Mouse (Mus musculus) left cerebral cortex, postnatal 14 days (tissue): ENCODE measurements around the gene Tcf7l1. TPM values are rescaled to one million over a fixed set of nuclear protein-coding genes. Genes with fewer than 3 reads are reported as not detected.

Experiments
- DNase-seq, 2 experiments: peaks; one replicate each; pipeline ENCODE4 v3.0.0; 2021 to 2022; ENCODE audit warnings: low spot score in 2 of 2, mixed read lengths in 1 of 2
- intact Hi-C: fragments of 180-260 bp; cut with DNase I; formaldehyde crosslinking; loops from one replicate; pipeline ENCODE4 v1.15.1; 2025
- total RNA-seq, 2 experiments: library from RNA; stranded (reverse); gene quantifications; 2 replicates each; pipeline ENCODE4 v1.2.3; 2021

Gene Tcf7l1
- total RNA-seq, 2 experiments from 2014 or later = 4.8 to 5.0 TPM

DNA sequence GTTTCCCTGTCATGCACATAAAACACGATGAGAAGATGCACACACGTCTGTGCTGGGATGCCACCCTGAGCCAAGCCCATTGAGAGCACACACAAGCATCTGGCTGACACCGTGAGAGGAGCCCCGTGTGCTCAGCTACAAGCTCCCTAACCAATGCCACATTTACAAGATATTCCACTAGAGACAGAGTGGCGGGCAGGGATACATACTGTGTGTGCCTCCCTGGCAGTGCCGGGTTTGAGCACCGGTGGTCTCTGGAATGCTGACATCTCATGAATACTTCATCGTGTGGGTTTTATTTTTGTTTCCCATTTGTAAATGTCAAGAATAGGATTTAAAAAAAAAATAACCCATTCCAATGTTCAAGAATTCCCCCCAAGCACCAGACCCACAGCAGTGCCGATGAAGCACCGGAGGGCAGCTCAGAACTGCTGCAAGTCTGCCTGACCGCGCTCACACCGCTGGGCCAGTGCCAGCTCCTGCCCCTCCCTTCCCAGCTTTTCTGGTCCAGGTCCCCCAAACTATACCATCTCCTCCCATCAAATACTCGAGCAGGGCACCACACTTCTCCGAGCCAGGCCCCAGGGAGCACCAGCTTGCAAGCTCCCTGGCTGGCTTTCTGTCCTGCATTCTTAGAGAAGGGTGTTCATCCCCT lies 65.2 kb downstream of the Tcf7l1 start:
- intact Hi-C loops = no loop called here
- DNase-seq = no peak

DNA sequence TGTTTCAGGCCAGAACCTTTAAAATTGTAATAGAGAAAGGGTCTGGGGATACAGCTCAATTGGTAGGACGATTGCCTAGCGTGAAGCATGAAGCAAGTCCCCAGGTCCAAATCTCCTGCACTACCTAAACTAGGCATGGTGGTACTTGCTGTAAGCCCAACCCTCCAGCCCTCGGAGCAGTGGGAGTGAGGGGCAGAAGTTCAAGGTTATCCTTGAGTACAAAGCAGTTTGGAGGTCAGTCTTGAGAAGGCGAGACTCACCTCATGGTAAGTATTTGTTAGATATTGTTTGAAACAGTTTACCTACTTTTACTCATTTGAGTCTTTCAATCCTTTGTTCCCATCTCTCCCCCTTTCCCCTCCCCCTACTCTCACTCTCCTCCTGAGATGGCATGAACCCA lies 65.9 kb downstream of the Tcf7l1 start:
- no peak for DNase-seq
- intact Hi-C loops = no loop called here

DNA sequence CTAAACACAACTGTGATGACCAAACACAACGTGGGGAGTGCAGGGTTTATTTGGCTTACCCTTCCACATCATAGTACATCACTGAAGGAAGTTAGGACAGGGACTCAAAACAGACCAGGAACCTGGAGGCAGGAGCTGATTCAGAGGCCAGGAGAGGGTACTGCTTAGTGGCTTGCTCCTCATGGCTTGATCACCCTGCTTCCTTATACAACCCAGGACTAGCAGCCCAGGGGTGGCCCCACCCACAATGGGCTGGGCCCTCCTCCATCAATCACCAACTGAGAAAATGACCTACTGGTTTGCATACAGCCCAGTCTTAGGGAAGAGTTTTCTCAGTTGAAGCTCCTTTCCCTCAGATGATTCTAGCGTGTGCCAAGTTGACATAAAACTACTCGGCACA lies 68.2 kb downstream of the Tcf7l1 start:
- DNase-seq = no peak
- intact Hi-C loops = no loop called here

DNA sequence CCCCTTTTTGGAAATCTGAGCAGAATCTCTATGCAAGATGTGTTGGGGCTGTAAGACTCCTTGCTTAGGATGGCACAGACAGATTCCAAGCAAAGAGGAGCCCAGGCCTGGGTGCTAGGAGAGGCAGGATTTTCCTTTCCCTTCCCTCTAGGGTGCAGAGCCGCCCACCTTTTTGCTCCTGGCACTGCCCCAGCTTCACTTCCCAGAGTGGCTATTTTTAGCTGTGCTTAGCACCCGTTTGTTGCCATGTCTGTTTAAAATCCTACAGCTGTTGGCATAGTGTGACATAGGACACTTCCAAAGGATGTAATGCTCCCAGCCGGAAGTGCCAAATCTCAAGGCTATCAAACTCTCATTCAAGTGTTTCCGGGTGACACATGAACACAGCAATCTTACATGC lies 74.3 kb downstream of the Tcf7l1 start:
- DNase-seq = peak; percentile 53 to 61
- intact Hi-C loops = no loop called here

DNA sequence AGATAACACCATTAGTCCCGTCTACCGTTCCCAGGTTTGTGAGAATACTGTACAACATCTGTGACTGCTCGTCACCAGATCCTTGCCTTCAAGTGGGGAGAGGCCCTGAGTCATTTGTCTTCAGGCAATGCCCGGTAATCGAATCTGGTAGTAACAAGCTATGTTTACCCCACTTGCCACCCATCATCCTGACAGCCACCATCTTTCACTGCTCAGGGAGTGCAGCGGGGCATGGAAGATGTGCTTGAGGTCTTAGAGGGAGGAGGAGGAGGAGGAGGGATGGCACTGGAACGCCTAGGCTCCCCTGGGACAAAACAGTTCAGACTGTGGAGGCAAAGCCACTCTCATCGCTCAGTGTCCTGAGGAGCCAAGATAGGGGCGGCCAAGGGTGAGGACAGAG lies 74.8 kb downstream of the Tcf7l1 start:
- intact Hi-C loops = no loop called here
- DNase-seq = no peak

DNA sequence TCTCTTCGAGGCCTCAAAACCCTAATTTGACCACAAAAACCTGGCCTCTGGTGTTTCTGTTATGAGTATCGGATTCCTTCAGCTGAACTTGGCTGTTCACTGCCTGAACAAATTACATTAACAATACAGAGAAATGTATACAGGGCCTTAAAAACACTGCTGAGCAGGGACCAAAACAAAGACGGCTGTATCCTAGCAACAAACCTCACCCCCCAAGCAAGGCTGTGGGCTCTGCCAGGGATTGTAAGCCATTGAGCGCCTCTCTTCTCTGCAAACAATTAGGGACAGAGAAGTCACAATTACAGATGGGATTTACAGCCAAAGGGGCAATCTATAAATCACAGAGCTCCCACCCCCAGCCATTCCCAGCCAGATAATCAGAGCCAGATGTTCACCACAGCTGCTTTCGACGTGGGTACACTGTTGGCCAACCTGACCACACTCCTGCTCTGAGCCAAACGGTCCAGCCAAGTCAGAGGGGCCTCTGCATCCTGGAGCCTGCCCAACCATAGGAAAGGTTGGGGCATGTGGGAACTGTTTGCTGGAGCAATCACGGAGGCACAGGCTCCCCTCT lies 77.5 kb downstream of the Tcf7l1 start:
- intact Hi-C loops = no loop called here
- peak; percentile 39 to 48 for DNase-seq

DNA sequence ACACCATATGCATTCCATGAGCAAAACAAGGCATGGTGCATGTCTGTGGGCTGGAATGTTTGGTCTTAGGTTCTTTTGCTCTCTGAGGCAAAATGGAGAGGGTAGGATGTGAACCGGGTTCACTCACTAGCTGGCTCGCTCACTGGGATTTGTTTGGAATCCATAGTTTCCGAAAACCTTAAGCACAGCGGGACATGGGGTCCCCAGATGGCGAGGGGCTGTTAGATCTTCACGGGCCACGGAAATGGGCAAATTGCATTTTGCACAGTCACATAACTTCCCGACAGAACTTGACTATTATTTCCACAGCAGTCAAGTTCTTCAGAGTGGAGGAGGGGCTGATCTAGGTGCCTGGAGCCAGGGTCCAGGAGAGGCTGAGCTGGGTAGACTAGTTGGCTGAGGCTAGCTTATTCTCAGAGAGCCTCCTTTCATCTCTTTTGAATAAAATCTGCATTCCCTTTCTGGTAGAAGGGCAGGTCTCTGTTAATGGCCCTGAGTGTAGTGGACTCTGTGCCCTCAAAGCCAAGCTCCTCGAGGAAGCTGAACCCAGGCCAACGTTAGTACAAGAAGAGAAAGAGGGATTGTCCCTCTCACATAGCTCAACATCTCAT lies 78.1 kb downstream of the Tcf7l1 start:
- DNase-seq = peak in 1 of 2 experiments; percentile 19
- intact Hi-C loops = no loop called here

DNA sequence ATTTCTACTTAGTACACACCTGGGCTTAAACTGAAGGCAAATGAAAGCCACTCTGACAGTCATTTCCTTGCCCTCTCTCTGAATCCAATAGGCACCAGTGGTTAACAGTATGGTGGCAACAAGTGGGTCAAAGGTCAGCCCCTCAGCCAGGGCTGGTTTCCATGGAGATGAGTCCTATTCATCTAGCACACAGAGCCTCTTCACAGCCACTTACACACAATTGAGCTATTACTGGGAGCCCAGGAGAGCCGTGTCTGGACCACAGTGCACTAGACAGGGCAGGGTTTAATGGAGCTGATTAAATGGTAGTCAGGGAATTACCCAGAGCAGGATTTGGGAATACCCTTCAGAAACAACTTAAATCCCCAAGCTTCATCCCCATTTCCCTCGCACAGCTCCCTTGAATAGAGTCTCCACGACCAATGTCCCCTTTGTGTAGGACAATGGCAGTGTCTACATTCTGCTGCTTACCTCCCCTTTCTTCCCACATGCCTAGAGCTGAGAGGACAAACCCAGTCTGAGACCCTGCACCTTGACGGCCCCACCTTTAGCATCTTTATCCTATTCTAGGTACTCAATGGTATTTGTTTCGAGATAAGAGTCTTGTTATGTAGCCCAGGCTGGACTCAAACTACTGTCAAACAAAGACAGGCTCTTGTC lies 89.5 kb downstream of the Tcf7l1 start:
- intact Hi-C loops = no loop called here
- peak in 1 of 2 experiments; percentile 39 for DNase-seq

DNA sequence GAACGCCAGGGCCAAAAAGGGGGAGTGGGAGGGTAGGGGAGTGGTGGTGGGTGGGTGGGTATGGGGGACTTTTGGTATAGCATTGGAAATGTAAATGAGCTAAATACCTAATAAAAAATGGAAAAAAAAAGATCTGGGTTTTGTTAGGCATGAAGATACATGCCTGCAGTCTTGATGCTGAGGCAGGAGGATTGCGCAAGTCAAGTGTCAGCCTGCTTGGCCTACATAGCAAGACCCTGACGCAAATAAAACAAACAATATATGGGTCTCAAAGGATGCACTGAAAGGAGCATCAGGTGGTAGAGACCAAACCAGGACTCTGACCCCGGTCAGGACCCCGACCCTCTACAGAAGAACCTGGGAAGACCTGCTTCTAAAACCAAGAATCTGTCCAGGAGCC lies 90.5 kb downstream of the Tcf7l1 start:
- intact Hi-C loops = no loop called here
- no peak for DNase-seq

DNA sequence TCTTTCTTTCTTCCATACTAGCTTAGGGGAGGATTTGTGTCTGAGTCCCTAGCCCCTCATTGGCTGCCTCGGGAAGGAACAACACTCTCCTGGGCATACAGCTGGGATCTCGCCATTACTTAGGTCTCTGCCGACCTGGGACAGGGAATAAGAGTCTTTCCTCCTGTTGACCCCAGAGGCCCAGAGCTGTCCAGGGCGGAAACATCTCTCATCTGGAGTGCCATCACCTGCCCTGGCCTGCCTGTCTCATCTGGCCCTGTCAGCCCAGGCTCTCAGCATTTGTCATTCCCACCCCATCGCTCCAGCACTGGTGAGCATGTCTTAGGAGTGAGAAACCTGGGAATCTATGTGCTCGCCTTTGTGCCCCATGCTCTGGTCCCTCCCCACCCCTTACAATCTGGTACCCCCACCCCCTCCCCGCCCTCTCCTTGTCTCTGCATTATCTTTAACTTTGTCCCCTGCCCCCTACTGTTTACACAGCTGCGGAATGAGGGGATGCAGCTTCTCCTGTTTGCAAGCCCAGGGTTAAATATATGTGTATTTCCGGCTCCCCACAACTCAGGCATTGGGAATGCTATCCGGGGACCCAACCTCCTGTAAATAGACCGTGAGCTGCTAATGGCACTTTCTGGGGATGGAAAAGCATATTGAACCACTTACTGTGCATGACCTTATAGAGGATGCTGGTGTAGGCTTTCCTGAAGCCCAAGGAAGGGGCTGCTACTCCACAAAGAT lies 92.3 kb downstream of the Tcf7l1 start:
- intact Hi-C loops = no loop called here
- no peak for DNase-seq

DNA sequence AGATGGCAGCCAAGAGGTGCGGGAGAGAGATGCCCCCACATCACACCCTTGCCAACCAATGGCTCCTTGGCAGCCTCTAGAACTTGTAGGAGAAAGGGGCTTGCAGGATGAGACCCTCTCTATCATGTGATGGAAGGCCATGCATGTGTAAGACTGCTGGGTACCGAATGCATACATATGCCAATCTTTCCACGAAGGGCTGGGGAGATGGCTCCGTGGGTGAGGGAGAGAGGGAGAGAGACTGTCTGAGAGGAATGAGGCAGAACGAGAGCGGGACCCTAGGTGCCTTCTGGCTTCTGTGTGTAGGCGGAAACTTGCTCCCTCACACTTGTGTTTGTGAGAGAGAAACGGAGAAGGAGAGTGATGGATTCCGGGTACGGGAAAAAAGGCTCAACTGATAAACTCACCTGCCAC lies 94.3 kb downstream of the Tcf7l1 start:
- DNase-seq = no peak
- intact Hi-C loops = no loop called here

DNA sequence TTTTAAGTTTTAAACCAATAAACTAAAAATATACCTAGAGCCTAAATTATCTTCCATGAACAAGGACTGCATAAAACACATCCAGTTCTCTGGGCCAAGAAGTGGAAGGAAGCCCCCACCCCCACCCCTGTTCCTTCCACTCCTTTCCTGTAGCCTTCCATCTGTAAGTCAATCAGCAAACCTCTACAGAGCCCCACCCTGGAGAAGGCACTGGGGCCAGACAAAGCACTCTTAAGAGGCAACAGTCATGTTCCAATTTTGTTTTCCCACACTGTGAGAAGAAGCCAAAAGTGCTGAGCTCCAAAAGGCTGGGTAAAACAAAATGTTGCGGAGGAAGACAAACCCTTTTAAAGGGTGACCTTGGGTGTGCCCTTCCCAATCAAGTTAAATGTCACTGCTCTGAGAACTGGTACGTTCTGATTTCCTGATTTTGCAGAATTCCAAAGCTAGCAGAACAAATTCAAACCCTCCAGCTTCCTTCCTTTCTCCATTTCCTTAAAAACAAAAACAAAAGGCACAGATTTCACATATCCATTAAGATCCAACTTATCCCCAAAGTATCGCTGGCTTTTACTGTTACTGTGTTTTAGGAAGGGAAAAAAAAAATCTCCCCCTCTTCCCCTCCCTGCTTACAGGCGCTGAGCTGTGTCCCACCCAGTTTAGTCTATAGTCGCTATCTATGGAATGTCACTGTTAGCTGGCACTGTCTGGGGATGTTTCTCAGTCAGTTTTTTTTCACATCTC lies 94.8 kb downstream of the Tcf7l1 start:
- intact Hi-C loops = no loop called here
- no peak for DNase-seq

DNA sequence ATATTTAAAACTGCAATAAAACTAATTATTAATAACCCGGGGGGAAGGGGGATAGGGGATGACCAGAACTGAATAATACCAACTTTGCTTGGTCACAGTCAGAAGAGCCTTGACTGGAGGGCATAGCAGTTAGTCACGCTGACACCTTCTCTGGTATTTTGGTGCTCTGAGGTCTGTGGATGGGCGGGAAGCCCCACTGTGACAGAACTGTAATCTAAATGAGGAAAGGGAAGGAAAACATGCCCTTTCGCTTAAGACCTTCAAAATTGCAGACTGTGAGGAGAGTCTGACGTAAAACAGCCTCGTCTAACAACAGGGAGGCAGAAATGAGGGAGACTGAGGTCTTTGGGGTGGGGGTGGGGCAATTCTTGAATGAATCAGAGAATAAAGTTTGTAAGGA lies 96.6 kb downstream of the Tcf7l1 start:
- intact Hi-C loops = no loop called here
- DNase-seq = no peak

DNA sequence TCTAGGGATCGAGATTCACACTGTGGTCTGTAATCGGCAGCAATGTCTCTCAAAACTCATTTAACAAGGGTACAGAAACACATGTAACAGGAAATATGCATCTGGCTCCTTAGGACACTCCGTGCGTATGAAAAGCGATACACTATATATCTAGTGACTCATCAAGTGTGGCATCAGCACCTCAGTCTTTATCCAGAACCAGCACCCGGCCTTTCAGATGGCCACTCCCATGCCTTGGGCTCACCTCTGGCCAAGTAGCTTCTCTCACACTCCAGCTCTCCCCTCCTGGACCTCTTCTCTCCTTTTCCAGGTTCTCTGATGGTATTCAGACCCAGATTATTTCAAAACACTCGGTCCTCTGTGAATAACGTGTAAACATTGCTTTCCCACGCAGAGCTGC lies 97.5 kb downstream of the Tcf7l1 start:
- no peak for DNase-seq
- intact Hi-C loops = no loop called here

DNA sequence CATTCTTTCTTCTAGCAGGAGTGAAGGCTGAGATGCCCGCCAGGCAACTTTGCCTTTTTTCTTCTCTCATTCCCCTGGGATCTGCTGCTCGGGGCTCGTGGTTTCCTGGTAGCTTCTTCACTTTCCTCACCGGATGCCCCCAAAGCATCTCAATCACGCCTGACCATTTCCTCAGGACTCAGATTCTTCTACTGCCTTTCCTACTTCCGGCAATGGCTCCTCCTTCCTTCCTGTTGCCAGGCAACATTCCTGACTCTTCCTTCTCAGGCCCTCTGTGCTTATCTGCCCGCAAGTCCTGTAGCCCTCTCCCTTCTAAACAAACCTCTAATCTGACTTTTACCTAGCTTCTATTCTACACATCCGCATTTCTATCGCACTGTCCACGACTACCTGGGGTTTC lies 98.5 kb downstream of the Tcf7l1 start:
- intact Hi-C loops = no loop called here
- no peak for DNase-seq

DNA sequence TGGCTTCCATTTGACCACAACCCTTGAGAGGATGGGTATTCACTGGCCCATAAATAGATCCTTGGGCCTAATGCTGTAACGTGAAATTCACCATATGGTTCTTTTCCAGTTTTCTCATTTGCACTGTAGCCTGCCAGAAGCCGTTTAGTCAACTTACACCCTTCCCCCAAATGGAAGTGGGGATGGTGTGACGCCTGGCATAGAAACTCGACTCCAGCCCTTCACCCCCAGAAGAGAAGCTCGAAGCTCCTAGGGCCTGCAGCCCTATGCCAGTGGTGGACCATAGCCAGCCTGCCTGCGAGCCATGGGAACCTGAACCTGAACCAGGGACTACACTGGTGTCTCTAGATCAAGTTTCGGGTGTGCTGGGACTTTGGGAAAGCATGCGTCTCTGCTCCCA lies 99.1 kb downstream of the Tcf7l1 start:
- intact Hi-C loops = no loop called here
- no peak for DNase-seq

DNA sequence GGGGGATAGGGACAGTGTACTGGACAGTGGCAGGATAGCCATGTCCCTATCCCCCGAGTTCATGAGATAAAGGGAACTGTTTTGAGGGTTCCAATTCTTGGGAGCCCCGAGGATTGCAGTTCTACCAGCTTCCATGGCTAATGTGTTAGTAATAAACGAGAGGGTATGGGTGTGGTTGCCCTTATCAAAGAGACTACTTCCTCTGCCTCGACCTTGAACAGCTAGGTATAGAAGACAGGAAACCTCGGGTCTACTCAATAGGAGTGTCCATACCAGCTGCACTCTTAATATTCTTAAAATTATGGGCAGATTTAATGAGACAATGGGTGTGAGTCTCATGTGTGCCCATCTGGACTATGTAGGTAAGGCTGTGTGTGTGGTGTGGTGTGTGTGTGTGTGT lies 100.0 kb downstream of the Tcf7l1 start:
- DNase-seq = no peak
- intact Hi-C loops = no loop called here

DNA sequence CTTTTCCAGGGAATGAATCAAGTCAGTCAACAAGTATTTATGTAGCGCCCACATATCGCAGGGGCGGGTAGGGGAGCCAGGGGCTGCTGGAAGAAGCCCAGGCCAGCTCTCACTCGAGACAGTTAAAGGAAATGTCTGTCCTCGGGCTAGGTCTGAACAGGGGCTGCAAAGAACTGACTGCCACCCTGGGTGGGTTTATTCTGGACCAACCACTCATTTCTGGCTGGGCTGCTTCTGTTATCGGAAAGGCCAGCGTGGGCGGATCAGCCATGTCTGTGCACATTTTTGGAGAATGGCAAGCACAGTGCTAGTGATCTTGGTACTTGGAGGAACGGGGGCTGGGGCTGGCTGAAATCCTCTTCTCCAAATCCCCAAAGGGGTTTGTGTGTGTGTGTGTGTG lies 103.9 kb downstream of the Tcf7l1 start:
- intact Hi-C loops = no loop called here
- DNase-seq = peak; percentile 39 to 63

DNA sequence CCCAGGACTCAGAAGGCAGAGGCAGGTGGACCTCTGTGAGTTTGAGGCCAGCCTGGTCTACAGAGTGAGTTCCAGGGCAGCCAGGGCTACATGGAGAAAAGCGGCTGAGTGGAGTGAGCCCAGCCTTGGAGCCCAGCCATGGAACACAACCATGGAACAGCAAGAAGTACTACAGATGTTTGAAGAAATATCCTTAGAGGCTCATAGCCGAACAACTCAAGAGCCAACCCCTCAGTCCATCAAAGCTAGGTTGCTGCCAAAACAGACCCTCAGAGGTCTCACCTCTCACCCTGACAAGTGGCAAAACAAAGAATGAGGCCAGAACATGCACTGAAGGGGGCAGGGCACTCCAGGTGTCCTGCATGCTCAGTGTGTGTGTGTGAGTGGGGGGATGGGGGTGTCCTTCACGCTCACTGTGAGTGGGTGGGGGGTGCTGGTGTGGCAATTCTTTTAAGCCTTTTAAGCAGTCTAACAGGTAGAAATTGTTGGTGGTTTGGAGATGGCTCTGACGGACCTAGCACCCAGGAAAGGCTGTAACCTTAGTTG lies 104.7 kb downstream of the Tcf7l1 start:
- no peak for DNase-seq
- intact Hi-C loops = no loop called here
